25 mouse cellular contexts compared by ENCODE assay signal in the genomic region with DNA sequence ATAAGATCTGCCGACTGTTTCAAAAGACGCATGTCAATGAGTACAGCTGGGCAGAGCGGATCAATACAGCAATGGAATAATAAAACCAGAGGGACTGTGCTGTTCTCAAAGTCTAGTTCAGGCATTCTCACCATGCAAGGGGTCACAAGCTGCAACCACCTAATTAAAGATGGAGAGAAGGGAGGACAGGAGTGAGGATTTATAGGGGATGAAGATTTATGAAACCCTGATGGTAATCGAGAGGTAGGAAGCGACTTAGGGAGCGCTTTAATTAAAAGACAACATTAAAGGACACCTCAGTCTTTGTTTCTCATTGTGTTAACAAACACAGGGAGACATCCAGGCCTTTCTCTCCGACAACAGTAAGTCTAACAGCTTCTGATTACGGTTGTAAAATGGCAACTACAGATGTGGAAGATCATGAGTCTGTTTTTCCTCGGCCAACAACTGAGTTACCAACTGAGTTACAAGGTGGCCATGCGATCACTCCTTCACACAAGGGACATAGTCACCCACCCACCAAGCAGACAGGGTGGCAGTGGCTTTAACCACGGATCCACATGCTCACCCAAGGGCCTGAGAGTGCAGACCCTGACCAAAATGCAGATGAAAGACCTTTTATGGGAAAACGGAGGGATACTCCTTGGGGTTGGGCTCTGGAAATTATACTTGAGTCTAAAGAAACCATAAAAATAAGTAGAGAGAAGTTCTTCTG. TPM values are rescaled to one million over a fixed set of nuclear protein-coding genes. Genes with fewer than 3 reads are reported as not detected.
"Had no signal": no experiment of that assay in that cellular context is flagged by ENCODE, and none has a peak within 500 bp of the region (broad histone marks: within the 10 kb centered on the region; RNA-seq: fewer than 3 reads in every experiment).

No protein-coding gene starts in this region.

- H3K27ac ChIP-seq: intestine, embryonic 15.5 days; limb, embryonic 10.5 days; limb, embryonic 13.5 days; liver, embryonic 13.5 days; macrophage; midbrain, embryonic 15.5 days; neural tube, embryonic 13.5 days; stomach, embryonic 15.5 days had no signal

- H3K9me3 ChIP-seq: intestine, embryonic 15.5 days; limb, embryonic 10.5 days; limb, embryonic 13.5 days; liver, embryonic 13.5 days; midbrain, embryonic 15.5 days; neural tube, embryonic 13.5 days; stomach, embryonic 15.5 days had no signal

- H3K4me3 ChIP-seq: intestine, embryonic 15.5 days; layer of hippocampus, adult 2 months; limb, embryonic 10.5 days; limb, embryonic 13.5 days; liver, embryonic 13.5 days; midbrain, embryonic 15.5 days; myocyte; neural tube, embryonic 13.5 days; stomach, embryonic 15.5 days had no signal

- H3K9ac ChIP-seq: intestine, embryonic 15.5 days; limb, embryonic 13.5 days; liver, embryonic 13.5 days; lung, embryonic 14.5 days; midbrain, embryonic 15.5 days; neural tube, embryonic 13.5 days; stomach, embryonic 15.5 days had no signal

- DNase-seq: kidney, adult 8-10 months; kidney, postnatal 25 days; layer of hippocampus, adult 9-11 months; liver; liver, embryonic 13.5 days; lung, embryonic 14.5 days; retina, postnatal 1 day; right cerebral cortex, postnatal 25 days; spleen, adult 18-20 months; thymus, adult 2 months; thymus, postnatal 14 days; thymus, postnatal 4 days had no signal

- H3K27me3 ChIP-seq: intestine, embryonic 15.5 days; midbrain, embryonic 15.5 days; neural tube, embryonic 13.5 days; stomach, embryonic 15.5 days had no signal

- H3K4me2 ChIP-seq: intestine, embryonic 15.5 days; limb, embryonic 13.5 days; liver, embryonic 13.5 days; lung, embryonic 14.5 days; midbrain, embryonic 15.5 days; neural tube, embryonic 13.5 days; stomach, embryonic 15.5 days had no signal

- H3K36me3 ChIP-seq: intestine, embryonic 15.5 days; limb, embryonic 10.5 days; limb, embryonic 13.5 days; liver, embryonic 13.5 days; midbrain, embryonic 15.5 days; neural tube, embryonic 13.5 days; stomach, embryonic 15.5 days had no signal

- ATAC-seq: intestine, embryonic 15.5 days; lung, postnatal 0 days; midbrain, embryonic 15.5 days had no signal

RNA-seq across cellular contexts. Expression of gene Tmem150c, which starts 34.0 kb away (rescaled TPM):
- total RNA-seq: megakaryocyte, adult 5-6 weeks; monocyte, adult 5-6 weeks; neutrophil, adult 5-6 weeks had no signal
- polyA plus RNA-seq: myocyte had no signal
